Mouse (Mus musculus) MEL (cell line): ENCODE results near the gene Heatr5a. TPM values are rescaled to one million over a fixed set of nuclear protein-coding genes. Genes with fewer than 3 reads are reported as not detected.

Experiments used
- DNase-seq: peaks from one replicate; pipeline ENCODE4 v3.0.0; 2011; ENCODE audit warnings: low read depth, low spot score
- H3K27ac ChIP-seq: 2 replicates; pipeline ENCODE4 v1.5.1; 2012; ENCODE audit warnings: low read depth, mild to moderate bottlenecking, control low read depth, low read length, moderate library complexity; ENCODE audit not compliant: control insufficient read depth
- H3K27me3 ChIP-seq, 2 experiments: fragments of 150-350 bp in 1 of 2; sonication (generic) in 1 of 2; 2 replicates each; pipeline ENCODE4 v1.6.1; 2012; ENCODE audit warnings: low read length in 2 of 2, mild to moderate bottlenecking in 2 of 2, improper control_type of control experiment in 1 of 2, moderate library complexity in 1 of 2; ENCODE audit not compliant: insufficient read depth in 2 of 2, control insufficient read depth in 1 of 2
- H3K36me3 ChIP-seq, 2 experiments: 2 replicates each; pipeline ENCODE4 v1.6.1; 2012 to 2014; ENCODE audit warnings: low read length in 2 of 2, improper control_type of control experiment in 1 of 2, inconsistent platforms in 1 of 2, mild to moderate bottlenecking in 1 of 2; ENCODE audit not compliant: insufficient read depth in 2 of 2, control insufficient read depth in 1 of 2
- H3K4me1 ChIP-seq, 2 experiments: fragments of 150-350 bp in 1 of 2; sonication (generic) in 1 of 2; 2 replicates each; pipeline ENCODE4 v1.6.1; 2012; ENCODE audit warnings: low read length in 2 of 2, improper control_type of control experiment in 1 of 2, mild to moderate bottlenecking in 1 of 2; ENCODE audit not compliant: insufficient read depth in 2 of 2, control insufficient read depth in 1 of 2
- H3K4me3 ChIP-seq, 2 experiments: fragments of 150-350 bp in 1 of 2; sonication (generic) in 1 of 2; 2 replicates each; pipeline ENCODE4 v1.5.1; 2012; ENCODE audit warnings: low read depth in 2 of 2, low read length in 2 of 2, mild to moderate bottlenecking in 2 of 2, moderate library complexity in 2 of 2, control low read depth in 1 of 2, improper control_type of control experiment in 1 of 2; ENCODE audit not compliant: control insufficient read depth in 1 of 2, insufficient read depth in 1 of 2
- H3K79me2 ChIP-seq: 2 replicates; pipeline ENCODE4 v1.6.1; 2012; ENCODE audit warnings: mild to moderate bottlenecking, low read length, moderate library complexity; ENCODE audit not compliant: control insufficient read depth, poor library complexity, insufficient read depth
- H3K9ac ChIP-seq: 2 replicates; pipeline ENCODE4 v1.6.1; 2012; ENCODE audit warnings: low read depth, mild to moderate bottlenecking, control low read depth, low read length, moderate library complexity; ENCODE audit not compliant: control insufficient read depth, poor library complexity, severe bottlenecking
- H3K9me3 ChIP-seq: fragments of 150-350 bp; sonication (generic); replicated peaks from 2 replicates; pipeline ENCODE4 v1.6.1; 2012; ENCODE audit warnings: mild to moderate bottlenecking, low read length, improper control_type of control experiment, moderate library complexity; ENCODE audit not compliant: insufficient read depth
- BHLHE40 ChIP-seq: IDR thresholded peaks from 2 replicates; pipeline ENCODE4 v1.6.1; 2012; ENCODE audit warnings: low read depth, mild to moderate bottlenecking, inconsistent platforms, low read length, improper control_type of control experiment, borderline replicate concordance
- CHD1 ChIP-seq: IDR thresholded peaks from 2 replicates; pipeline ENCODE4 v1.6.1; 2012; ENCODE audit warnings: low read depth, mild to moderate bottlenecking, inconsistent platforms, low read length, improper control_type of control experiment
- E2F4 ChIP-seq: IDR thresholded peaks from 2 replicates; pipeline ENCODE4 v1.6.1; 2011; ENCODE audit warnings: low read depth, low read length, improper control_type of control experiment, borderline replicate concordance
- EP300 ChIP-seq, 2 experiments: IDR thresholded peaks; 2 replicates each; pipeline ENCODE4 v1.6.1; 2011; ENCODE audit warnings: improper control_type of control experiment in 2 of 2, low read length in 2 of 2, low read depth in 1 of 2, mild to moderate bottlenecking in 1 of 2
- ETS1 ChIP-seq: IDR thresholded peaks from 2 replicates; pipeline ENCODE4 v1.6.1; 2012; ENCODE audit warnings: low read depth, mild to moderate bottlenecking, inconsistent platforms, low read length, improper control_type of control experiment, moderate library complexity
- GABPA ChIP-seq: IDR thresholded peaks from 2 replicates; pipeline ENCODE4 v1.6.1; 2012; ENCODE audit warnings: low read depth, mild to moderate bottlenecking, inconsistent platforms, low read length, improper control_type of control experiment, moderate library complexity
- GATA1 ChIP-seq: IDR thresholded peaks from 2 replicates; pipeline ENCODE4 v1.6.1; 2011; ENCODE audit warnings: low read depth, low read length, improper control_type of control experiment
- HCFC1 ChIP-seq: IDR thresholded peaks from 2 replicates; pipeline ENCODE4 v1.6.1; 2012; ENCODE audit warnings: low read depth, mild to moderate bottlenecking, inconsistent platforms, low read length, improper control_type of control experiment, moderate library complexity
- JUND ChIP-seq: IDR thresholded peaks from 2 replicates; pipeline ENCODE4 v1.6.1; 2011; ENCODE audit warnings: low read depth, mild to moderate bottlenecking, improper control_type of control experiment, low read length
- KAT2A ChIP-seq: conservative IDR thresholded peaks from 2 replicates; pipeline ENCODE4 v1.6.1; 2012; ENCODE audit warnings: low read depth, low read length, improper control_type of control experiment, inconsistent platforms
- MAFK ChIP-seq: IDR thresholded peaks from 2 replicates; pipeline ENCODE4 v1.6.1; 2011; ENCODE audit warnings: low read depth, mild to moderate bottlenecking, low read length, improper control_type of control experiment, borderline replicate concordance
- MAZ ChIP-seq: IDR thresholded peaks from 2 replicates; pipeline ENCODE4 v1.6.1; 2012; ENCODE audit warnings: low read depth, mild to moderate bottlenecking, inconsistent platforms, low read length, improper control_type of control experiment
- MEF2A ChIP-seq: IDR thresholded peaks from 2 replicates; pipeline ENCODE4 v1.6.1; 2014; ENCODE audit warnings: low read depth, mild to moderate bottlenecking, inconsistent platforms, low read length, improper control_type of control experiment; ENCODE audit not compliant: poor library complexity, insufficient replicate concordance, severe bottlenecking; ENCODE audit errors: extremely low read depth
- MXI1 ChIP-seq: IDR thresholded peaks from 2 replicates; pipeline ENCODE4 v1.6.1; 2011; ENCODE audit warnings: mild to moderate bottlenecking, low read depth, low read length, improper control_type of control experiment
- MYC ChIP-seq: IDR thresholded peaks from 2 replicates; pipeline ENCODE4 v1.6.1; 2011; ENCODE audit warnings: low read depth, mild to moderate bottlenecking, low read length, improper control_type of control experiment, moderate library complexity
- NRF1 ChIP-seq: IDR thresholded peaks from 2 replicates; pipeline ENCODE4 v1.6.1; 2014; ENCODE audit warnings: low read depth, mild to moderate bottlenecking, inconsistent platforms, low read length, improper control_type of control experiment, moderate library complexity; ENCODE audit not compliant: poor library complexity, insufficient read depth, severe bottlenecking
- POLR2A ChIP-seq, 2 experiments: IDR thresholded peaks; 2 replicates each; pipeline ENCODE4 v1.6.1; 2011 to 2012; ENCODE audit warnings: low read length in 2 of 2, mild to moderate bottlenecking in 2 of 2, control low read depth in 1 of 2, improper control_type of control experiment in 1 of 2, low read depth in 1 of 2, moderate library complexity in 1 of 2; ENCODE audit not compliant: control insufficient read depth in 1 of 2, insufficient read depth in 1 of 2, poor library complexity in 1 of 2
- POLR2AphosphoS2 ChIP-seq: IDR thresholded peaks from 2 replicates; pipeline ENCODE4 v1.6.1; 2011; ENCODE audit warnings: low read length, improper control_type of control experiment
- POLR2AphosphoS5 ChIP-seq: IDR thresholded peaks from 2 replicates; pipeline ENCODE4 v1.6.1; 2012; ENCODE audit warnings: low read depth, borderline replicate concordance, mild to moderate bottlenecking, inconsistent platforms, low read length, moderate library complexity, mixed read lengths
- RAD21 ChIP-seq: IDR thresholded peaks from 2 replicates; pipeline ENCODE4 v1.6.1; 2011; ENCODE audit warnings: mild to moderate bottlenecking, low read depth, low read length, improper control_type of control experiment
- RCOR1 ChIP-seq: IDR thresholded peaks from 2 replicates; pipeline ENCODE4 v1.6.1; 2012; ENCODE audit warnings: low read depth, mild to moderate bottlenecking, inconsistent platforms, low read length, improper control_type of control experiment
- SIN3A ChIP-seq: IDR thresholded peaks from 2 replicates; pipeline ENCODE4 v1.6.1; 2012; ENCODE audit warnings: low read length, improper control_type of control experiment, inconsistent platforms
- TAL1 ChIP-seq: IDR thresholded peaks from 2 replicates; pipeline ENCODE4 v1.6.1; 2012; ENCODE audit warnings: mild to moderate bottlenecking, inconsistent platforms, low read length, moderate library complexity, mixed read lengths
- TBP ChIP-seq: IDR thresholded peaks from 2 replicates; pipeline ENCODE4 v1.8.0; 2011; ENCODE audit warnings: low read depth, low read length, improper control_type of control experiment
- TCF12 ChIP-seq: IDR thresholded peaks from 2 replicates; pipeline ENCODE4 v1.6.1; 2014; ENCODE audit warnings: low read depth, mild to moderate bottlenecking, inconsistent platforms, low read length, improper control_type of control experiment, moderate library complexity
- UBTF ChIP-seq: IDR thresholded peaks from 2 replicates; pipeline ENCODE4 v1.6.1; 2012; ENCODE audit warnings: low read depth, mild to moderate bottlenecking, inconsistent platforms, low read length, improper control_type of control experiment, moderate library complexity, borderline replicate concordance; ENCODE audit not compliant: insufficient read depth
- USF1 ChIP-seq: IDR thresholded peaks from 2 replicates; pipeline ENCODE4 v1.6.1; 2014; ENCODE audit warnings: low read depth, mild to moderate bottlenecking, inconsistent platforms, low read length, improper control_type of control experiment, moderate library complexity
- USF2 ChIP-seq, 2 experiments: IDR thresholded peaks; 2 replicates each; pipeline ENCODE4 v1.6.1; 2011 to 2012; ENCODE audit warnings: improper control_type of control experiment in 2 of 2, low read length in 2 of 2, borderline replicate concordance in 1 of 2, inconsistent platforms in 1 of 2, low read depth in 1 of 2, mild to moderate bottlenecking in 1 of 2; ENCODE audit not compliant: insufficient read depth in 1 of 2
- ZKSCAN1 ChIP-seq: IDR thresholded peaks from 2 replicates; pipeline ENCODE4 v1.6.1; 2012; ENCODE audit warnings: low read depth, mild to moderate bottlenecking, inconsistent platforms, low read length, improper control_type of control experiment, moderate library complexity
- ZMIZ1 ChIP-seq: IDR thresholded peaks from 2 replicates; pipeline ENCODE4 v1.6.1; 2012; ENCODE audit warnings: low read depth, mild to moderate bottlenecking, inconsistent platforms, low read length, improper control_type of control experiment, moderate library complexity
- ZNF384 ChIP-seq: IDR thresholded peaks from 2 replicates; pipeline ENCODE4 v1.6.1; 2012; ENCODE audit warnings: low read depth, mild to moderate bottlenecking, inconsistent platforms, low read length, improper control_type of control experiment
- polyA plus RNA-seq, 2 experiments: library from polyadenylated mRNA; stranded (reverse) in 1 of 2; unstranded in 1 of 2; fragments of >175 nt in 1 of 2; fragments of >200 nt in 1 of 2; gene quantifications; 2 replicates each; pipeline versions ENCODE4 v1.2.1 to v1.2.4; 2012; ENCODE audit warnings: low replicate concordance in 2 of 2, low read depth in 1 of 2; ENCODE audit not compliant: insufficient read length in 2 of 2, insufficient read depth in 1 of 2, missing spikeins in 1 of 2
- total RNA-seq: library from RNA; depleted of rRNA; stranded (reverse); fragments of 300-350 nt; gene quantifications from 2 replicates; pipeline ENCODE4 v1.2.3, GENCODE M21; 2012

Gene Heatr5a
- total and polyA plus RNA-seq, 3 experiments, result 41.2 to 70.5 (median 70.4) TPM

DNA sequence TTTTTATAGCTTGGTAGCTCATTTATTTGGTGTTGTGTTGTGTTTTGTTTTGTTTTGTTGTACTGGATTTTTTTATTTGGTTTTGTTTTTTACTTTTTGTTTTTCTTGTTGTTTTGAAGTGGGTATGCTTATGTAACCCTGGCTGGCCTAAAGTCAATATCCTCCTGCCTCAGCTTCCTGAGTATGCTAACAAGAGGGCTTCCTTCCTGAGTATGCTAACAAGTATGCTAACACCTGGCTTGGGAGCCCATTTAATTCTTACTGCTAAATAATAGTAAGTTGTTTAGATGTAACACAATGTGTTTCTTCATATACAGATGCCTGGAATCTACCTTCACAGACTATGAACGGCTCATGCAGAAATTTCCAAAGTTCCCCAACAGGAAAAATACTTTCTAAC, 140.4 kb downstream of the Heatr5a start:
- Histone ChIP-seq H3K79me2 (peaks cover 47% of the 10 kb centered on the region), H3K4me3 (peak overlapping the region in 1 of 2 experiments; percentile 86; a peak in 2 of 4 replicates), H3K27ac (peak overlapping the region; percentile 89), H3K36me3 (peaks cover 9 to 30% of the 10 kb centered on the region in 2 experiments), H3K9ac (peak overlapping the region; percentile 99), H3K27me3 (no peaks in the 10 kb centered on the region), H3K9me3 (no peaks in the 10 kb centered on the region), H3K4me1 (peaks cover 17 to 18% of the 10 kb centered on the region in 2 experiments; a peak in 3 of 4 replicates)
- DNase-seq, result no peak
- TF ChIP-seq MYC (no peak), MXI1 (no peak)

DNA sequence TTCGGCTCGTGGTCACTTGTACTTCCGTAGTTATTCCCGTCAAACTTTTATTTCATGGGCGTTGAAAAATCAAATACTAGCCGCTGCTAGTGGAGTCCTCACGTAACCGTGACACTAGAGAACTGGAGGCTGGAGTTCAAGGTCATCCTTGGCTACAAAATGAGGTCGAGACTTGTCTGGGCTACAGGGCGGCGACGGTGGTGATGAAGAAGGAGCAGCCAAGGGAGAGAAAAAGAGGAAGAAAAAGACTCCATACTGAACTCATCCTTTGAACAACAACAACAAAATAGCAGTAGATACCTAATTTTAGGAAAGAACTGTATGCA, 141.1 kb downstream of the Heatr5a start:
- H3K4me1 ChIP-seq, result peaks cover 14% of the 10 kb centered on the region in 2 experiments; a peak in 3 of 4 replicates
- peaks cover 51% of the 10 kb centered on the region for H3K79me2 ChIP-seq
- H3K9me3 ChIP-seq, result no peaks in the 10 kb centered on the region
- peak; percentile 80 for DNase-seq
- peaks cover 15 to 28% of the 10 kb centered on the region in 2 experiments for H3K36me3 ChIP-seq
- peak overlapping the region; percentile 89 for H3K27ac ChIP-seq
- no peaks in the 10 kb centered on the region for H3K27me3 ChIP-seq
- peak overlapping the region; percentile 86 to 97 for H3K4me3 ChIP-seq
- peak overlapping the region; percentile 99 for H3K9ac ChIP-seq
- no peak for TF ChIP-seq GABPA
- no peak for TF ChIP-seq HCFC1
- no peak for TF ChIP-seq NRF1
- TF ChIP-seq RCOR1, result no peak
- TF ChIP-seq E2F4, result no peak
- TF ChIP-seq RAD21, result no peak
- TF ChIP-seq MAFK, result no peak
- TF ChIP-seq USF2 (IDR thresholded peaks at IDR 0.05; ENCODE audit: borderline replicate concordance in 1 of 2, insufficient read depth in 1 of 2, low read depth in 1 of 2, low read length in 2 of 2), result no peak
- no peak for TF ChIP-seq TCF12
- no peak for TF ChIP-seq KAT2A
- TF ChIP-seq MAZ, result 0 out of 2 replicates have a peak, but pooled peaks have one; percentile 9
- peak; percentile 40; the same call in 1 of the 2 replicates for TF ChIP-seq TBP
- no peak for TF ChIP-seq MXI1
- no peak for TF ChIP-seq GATA1
- peak in 1 of 2 experiments; percentile 38; a peak in 1 of 4 replicates for TF ChIP-seq POLR2A (IDR thresholded peaks at IDR 0.05; ENCODE audit: control insufficient read depth in 1 of 2, insufficient read depth in 1 of 2, low read depth in 1 of 2, low read length in 2 of 2, poor library complexity in 1 of 2)
- TF ChIP-seq BHLHE40, result no peak
- TF ChIP-seq CHD1, result peak; percentile 63; the same call in 1 of the 2 replicates
- no peak for TF ChIP-seq USF1
- no peak for TF ChIP-seq TAL1
- TF ChIP-seq EP300 (IDR thresholded peaks at IDR 0.05; ENCODE audit: low read depth in 1 of 2, low read length in 2 of 2), result 0 out of 4 replicates have a peak, but pooled peaks of 1 of the 2 experiments have one; percentile 3
- TF ChIP-seq UBTF, result no peak; the same call in 1 of the 2 replicates
- TF ChIP-seq POLR2AphosphoS2, result no peak
- no peak for TF ChIP-seq ZKSCAN1
- peak; percentile 75 for TF ChIP-seq SIN3A
- no peak for TF ChIP-seq ETS1
- TF ChIP-seq ZMIZ1, result no peak
- no peak for TF ChIP-seq MEF2A
- TF ChIP-seq JUND, result no peak
- no peak for TF ChIP-seq POLR2AphosphoS5
- TF ChIP-seq MYC, result no peak
- no peak for TF ChIP-seq ZNF384
